Mouse (Mus musculus): ENCODE results near the gene Slc12a7.

DNA sequence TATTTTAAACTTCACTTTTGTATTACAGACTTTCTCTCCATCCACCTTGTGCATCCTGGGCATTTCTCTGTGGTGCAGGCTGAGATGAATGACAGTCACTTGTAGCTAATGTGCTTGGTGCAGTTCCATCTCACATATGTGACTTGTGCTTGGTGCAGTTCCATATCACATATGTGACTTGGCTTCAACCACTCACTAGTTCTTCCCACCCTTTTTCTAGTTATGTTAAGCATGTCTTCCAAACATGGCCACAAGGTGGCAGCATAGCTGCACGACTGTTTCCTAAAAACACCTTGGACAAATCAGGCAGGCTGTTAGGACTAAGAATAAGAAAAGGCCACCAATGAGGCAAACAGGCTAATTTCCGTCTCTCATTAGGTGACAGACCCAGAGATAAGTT, 14.7 kb upstream of the Slc12a7 start:
- TF ChIP-seq CTCF (conservative IDR thresholded peaks at IDR 0.05; ENCODE audit: insufficient read depth, insufficient read length, low read depth, low read length), result peak; percentile 70
- TF ChIP-seq POLR2A (IDR thresholded peaks at IDR 0.05; ENCODE audit: low read depth, low read length), result no peak
